Mouse (Mus musculus) limb, embryonic 14.5 days (tissue): Measurements from ENCODE around the gene Phf23. TPM values are rescaled to one million over a fixed set of nuclear protein-coding genes. Genes with fewer than 3 reads are reported as not detected.
A peak's percentile ranks its signal among the peaks of the same experiment; 100 is the strongest.

Experiments
- ATAC-seq: fragments of 200-750 bp; cut with Nextera tagmentation; 2 replicates; pipeline ENCODE4 v1.8.0; 2017; ENCODE audit warnings: low read depth, moderate number of reproducible peaks, moderate TSS enrichment; ENCODE audit not compliant: low FRiP score
- DNase-seq: peaks from one replicate; pipeline ENCODE4 v3.0.0-alpha.2; 2015; ENCODE audit warnings: low spot score
- H3K27ac ChIP-seq: fragments of 300-500 bp; sonication (generic); replicated peaks from 2 replicates; pipeline ENCODE4 v1.5.1; 2014; ENCODE audit warnings: low read depth, mild to moderate bottlenecking, low read length, moderate library complexity, mixed read lengths
- H3K27me3 ChIP-seq: fragments of 300-500 bp; sonication (generic); 2 replicates; pipeline ENCODE4 v1.6.1; 2014; ENCODE audit warnings: low read length, mixed read lengths; ENCODE audit not compliant: control insufficient read depth, insufficient read depth
- H3K36me3 ChIP-seq: fragments of 300-500 bp; sonication (generic); 2 replicates; pipeline ENCODE4 v1.6.1; 2014; ENCODE audit warnings: mild to moderate bottlenecking, low read length, moderate library complexity, mixed read lengths; ENCODE audit not compliant: control insufficient read depth, insufficient read depth
- H3K4me1 ChIP-seq: fragments of 300-500 bp; sonication (generic); 2 replicates; pipeline ENCODE4 v1.6.1; 2014; ENCODE audit warnings: antibody characterized with exemption, low read length, mixed read lengths; ENCODE audit not compliant: control insufficient read depth, insufficient read depth
- H3K4me2 ChIP-seq: fragments of 300-500 bp; sonication (generic); replicated peaks from 2 replicates; pipeline ENCODE4 v1.6.1; 2014; ENCODE audit warnings: low read depth, mild to moderate bottlenecking, low read length, moderate library complexity; ENCODE audit not compliant: severe bottlenecking
- H3K4me3 ChIP-seq: fragments of 300-500 bp; sonication (generic); replicated peaks from 2 replicates; pipeline ENCODE4 v1.5.1; 2014; ENCODE audit warnings: low read length
- H3K9ac ChIP-seq: fragments of 300-500 bp; sonication (generic); 2 replicates; pipeline ENCODE4 v1.6.1; 2014; ENCODE audit warnings: mild to moderate bottlenecking, low read depth, low read length, moderate library complexity; ENCODE audit not compliant: severe bottlenecking
- H3K9me3 ChIP-seq: fragments of 300-500 bp; sonication (generic); 2 replicates; pipeline ENCODE4 v1.6.1; 2016; ENCODE audit warnings: low read length; ENCODE audit not compliant: control insufficient read depth
- POLR2A ChIP-seq: fragments of 200-500 bp; IDR thresholded peaks from 2 replicates; pipeline ENCODE4 v1.8.0; 2012; ENCODE audit warnings: inconsistent platforms, mild to moderate bottlenecking, moderate library complexity, borderline replicate concordance; ENCODE audit not compliant: insufficient read depth, insufficient read length; ENCODE audit errors: extremely low read depth
- WGBS: fragments of 180-500 bp; shearing (Covaris S2); extraction: QIAGEN DNeasy Blood & Tissue Kit; methylation state at CpG from one replicate; pipeline ENCODE4 v1.1.7; 2014; 5-methylcytosine and 5-hydroxymethylcytosine counted together
- polyA plus RNA-seq, 2 experiments: library from polyadenylated mRNA; depleted of rRNA in 1 of 2; stranded (reverse) in 1 of 2; unstranded in 1 of 2; fragments of >200 nt; fragmentation: Nextera tagmentation in 1 of 2; extraction: Ambion mirVana in 1 of 2; gene quantifications; 2 replicates each; pipeline versions ENCODE4 v1.2.1 to v1.2.3; 2012 to 2014

Phf23 gene
- polyA plus RNA-seq, 2 experiments: 51.7 to 69.2 TPM

DNA sequence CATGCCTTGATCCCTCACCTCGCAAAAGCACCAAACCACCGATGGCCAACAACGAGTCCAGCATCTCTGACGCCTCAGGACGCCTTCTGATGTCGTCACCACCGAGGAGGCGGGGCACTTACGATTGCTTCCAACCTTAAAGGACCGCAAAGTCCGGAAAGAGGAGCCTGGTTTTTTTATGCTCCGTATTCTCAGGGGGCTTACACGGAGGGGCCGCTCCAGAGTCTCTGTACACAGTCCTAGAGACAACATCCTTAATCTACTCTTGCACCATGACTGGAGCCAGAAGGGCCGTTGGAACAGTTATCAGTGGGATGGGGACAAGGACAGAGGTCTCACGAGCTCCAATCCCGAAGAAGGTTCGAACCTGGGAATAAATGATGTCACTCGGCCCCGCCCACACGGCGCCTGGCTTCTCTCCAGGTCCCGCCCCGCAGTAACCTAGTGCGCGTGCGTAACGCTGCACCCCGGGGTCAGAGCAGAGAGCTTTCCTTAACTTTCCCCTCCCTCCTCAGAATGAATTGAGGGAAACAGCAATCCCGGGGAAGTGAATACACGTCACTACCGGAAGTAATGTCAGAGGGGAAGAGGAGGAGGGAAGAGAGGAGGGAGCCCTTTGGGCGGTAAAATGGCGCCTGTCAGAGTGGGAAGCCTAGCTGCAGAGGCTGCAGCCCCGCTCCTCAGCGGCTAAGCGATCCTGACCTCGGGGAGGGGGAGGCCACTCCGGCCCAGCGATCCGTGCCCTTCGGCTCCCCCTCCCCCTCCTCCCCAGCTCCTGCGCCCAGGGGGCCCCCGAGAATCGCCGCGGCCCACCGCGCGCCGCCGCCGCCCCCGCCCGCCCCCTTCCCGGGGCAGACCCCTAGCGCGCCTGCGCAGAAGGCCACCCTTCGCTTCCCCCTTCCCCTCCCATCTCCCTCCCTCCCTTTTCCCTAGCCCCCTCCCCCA lies 15.1 kb upstream of the Phf23 start:
- H3K27me3 ChIP-seq: no peaks in the 10 kb centered on the region
- peak overlapping the region; percentile 99 for H3K4me3 ChIP-seq
- peak; percentile 90; the same call in 1 of the 2 replicates for TF ChIP-seq POLR2A
- WGBS: under 1% methylated on average over 37 of the region's 60 CpGs
- H3K9ac ChIP-seq: peak overlapping the region; percentile 96
- H3K27ac ChIP-seq: peak overlapping the region; percentile 97
- H3K4me1 ChIP-seq: peaks cover 19% of the 10 kb centered on the region
- no peaks in the 10 kb centered on the region for H3K9me3 ChIP-seq
- ATAC-seq (peak; percentile 96), DNase-seq (peak; percentile 97)
- peaks cover 38% of the 10 kb centered on the region for H3K36me3 ChIP-seq
- peak overlapping the region; percentile 88 for H3K4me2 ChIP-seq

- TF ChIP-seq POLR2A: no peak
- 0% methylated on average over 36 of the region's 43 CpGs for WGBS
- Histone ChIP-seq H3K4me1 (peaks cover 19% of the 10 kb centered on the region), H3K27ac (peak within 1 kb of the TSS; percentile 97), H3K4me3 (peak within 1 kb of the TSS; percentile 99), H3K36me3 (peaks cover 34% of the 10 kb centered on the region), H3K27me3 (no peaks in the 10 kb centered on the region), H3K9ac (peak within 1 kb of the TSS; percentile 96), H3K4me2 (peak within 1 kb of the TSS; percentile 88), H3K9me3 (no peaks in the 10 kb centered on the region)
- ATAC-seq: no peak
- no peak for DNase-seq
Measured at GRCm38 (mm10) chr11:69981141-69981762, 14.3 kb upstream of the Phf23 start, which contains the start of gene Ctdnep1. Gene Ctdnep1 (plus strand): TSS chr11:69981156.

- DNase-seq: no peak
Measured at GRCm38 (mm10) chr11:69982225-69982624, 13.4 kb upstream of the Phf23 start, which contains the start of gene Elp5. Gene Elp5 (minus strand): TSS chr11:69982517.

GRCm38 (mm10) chr11:69982877-69983276 lies 12.7 kb upstream of the Phf23 start:
- Histone ChIP-seq H3K4me2 (peak overlapping the region; percentile 88), H3K4me3 (peak overlapping the region; percentile 99), H3K9me3 (no peaks in the 10 kb centered on the region), H3K27me3 (no peaks in the 10 kb centered on the region), H3K36me3 (peaks cover 41% of the 10 kb centered on the region), H3K4me1 (peaks cover 19% of the 10 kb centered on the region), H3K9ac (peak overlapping the region; percentile 96), H3K27ac (no peak overlapping the region)
- no peak for TF ChIP-seq POLR2A
- WGBS: 32% methylated on average over 5 of the region's 5 CpGs
- DNase-seq: no peak
- no peak for ATAC-seq

More at GRCm38 (mm10) chr11:69982225-69982624, 13.4 kb upstream of the Phf23 start, which contains the start of gene Elp5:
- Histone ChIP-seq H3K27ac (peak within 1 kb of the TSS; percentile 97), H3K36me3 (peaks cover 40% of the 10 kb centered on the region), H3K9ac (peak within 1 kb of the TSS; percentile 96), H3K27me3 (no peaks in the 10 kb centered on the region), H3K9me3 (no peaks in the 10 kb centered on the region), H3K4me1 (peaks cover 19% of the 10 kb centered on the region), H3K4me2 (peak within 1 kb of the TSS; percentile 88), H3K4me3 (peak within 1 kb of the TSS; percentile 99)
- no peak for TF ChIP-seq POLR2A
- WGBS: 66% methylated on average over 8 of the region's 8 CpGs
- no peak for ATAC-seq

DNA sequence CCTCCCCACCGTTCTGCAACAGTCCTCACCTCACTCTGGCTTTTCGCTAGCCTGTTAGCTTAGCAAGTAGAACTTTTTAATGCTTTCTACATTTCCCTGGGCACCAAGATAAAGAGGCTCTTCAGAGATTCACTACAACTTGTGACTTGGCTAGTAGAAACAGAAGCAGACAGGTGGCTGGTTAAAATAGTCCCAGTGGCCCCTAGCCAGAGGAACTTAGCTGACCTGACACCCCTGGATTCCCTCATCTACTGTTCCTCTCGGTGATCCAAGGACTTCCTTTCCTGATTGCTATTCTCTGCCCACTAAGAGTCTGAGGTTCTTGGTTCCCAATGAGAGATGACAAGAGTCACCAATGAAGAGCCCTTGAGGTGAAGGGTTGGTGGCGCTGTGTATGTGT lies 12.2 kb upstream of the Phf23 start:
- no peak overlapping the region for H3K27ac ChIP-seq

More for the DNA sequence above, 12.2 kb upstream of the Phf23 start:
- TF ChIP-seq POLR2A: no peak
- Histone ChIP-seq H3K4me2 (peak overlapping the region; percentile 88; the same call in 1 of the 2 replicates), H3K9ac (peak overlapping the region; percentile 96; the same call in 1 of the 2 replicates), H3K4me3 (no peak overlapping the region), H3K27me3 (no peaks in the 10 kb centered on the region), H3K36me3 (peaks cover 42% of the 10 kb centered on the region), H3K9me3 (no peaks in the 10 kb centered on the region), H3K4me1 (peaks cover 19% of the 10 kb centered on the region)
- ATAC-seq: no peak
- no peak for DNase-seq
- 84% methylated on average over 4 of the region's 4 CpGs for WGBS
